7 mouse cellular contexts compared by ENCODE assay signal in genomic region chr5:93163541-93163940, GRCm38 (mm10). TPM values are rescaled to one million over a fixed set of nuclear protein-coding genes. Genes with fewer than 3 reads are reported as not detected.
DNase-seq lines count a peak whose midpoint lies in the region; ATAC-seq and TF ChIP-seq lines count a peak whose summit lies in the region.

No protein-coding gene starts in this region.

- ATAC-seq in liver, embryonic 14.5 days (ENCODE audit: insufficient read depth): no peak
- ATAC-seq in liver, embryonic 11.5 days (replicated peaks; ENCODE audit: low FRiP score): no peak

- in situ Hi-C loops in ES-E14 (cut with MboI; ENCODE audit: low sequenced_read_pairs in 2 of 2, unreplicated experiment in 2 of 2): no loop called here

- no peak for TF ChIP-seq EP300 in liver, embryonic 14.5 days (IDR thresholded peaks at IDR 0.05; ENCODE audit: low read depth)

- H3K4me1 ChIP-seq in liver, embryonic 14.5 days (replicated peaks; ENCODE audit: control insufficient read depth in 2 of 2, insufficient read depth in 2 of 2, low read length in 1 of 2): no peaks in the 10 kb centered on the region
- no peaks in the 10 kb centered on the region for H3K4me1 ChIP-seq in liver, embryonic 11.5 days (replicated peaks; ENCODE audit: control insufficient read depth, insufficient read depth, low read length)
- H3K4me1 ChIP-seq in ES-E14 (ENCODE audit: control insufficient read depth in 2 of 2, insufficient read depth in 2 of 2, low read length in 2 of 2, poor library complexity in 1 of 2): no peaks in the 10 kb centered on the region

- H3K9me3 ChIP-seq in liver, embryonic 14.5 days (ENCODE audit: control insufficient read depth, low read length): no peaks in the 10 kb centered on the region
- no peaks in the 10 kb centered on the region for H3K9me3 ChIP-seq in liver, embryonic 11.5 days (ENCODE audit: control insufficient read depth, low read length)
- no peaks in the 10 kb centered on the region for H3K9me3 ChIP-seq in ES-E14 (ENCODE audit: control insufficient read depth, insufficient read depth, low read depth, low read length)

- DNase-seq in liver, embryonic 14.5 days (ENCODE audit: low read depth in 3 of 3, low spot score in 3 of 3): peak in 1 of 3 experiments; percentile 5
- DNase-seq in liver, embryonic 11.5 days (ENCODE audit: low spot score): no peak
- DNase-seq in ES-E14 (ENCODE audit: low read depth, low spot score): peak; percentile 26
- DNase-seq in adrenal gland, postnatal 25 days: peak; percentile 25
- DNase-seq in fibroblast of lung, adult 2 months (ENCODE audit: low read depth): peak; percentile 49
- peak; percentile 62 to 79 for DNase-seq in kidney, postnatal 36 days
- DNase-seq in naive thymus-derived CD4-positive, alpha-beta T cell, adult 2 months (ENCODE audit: low read depth): peak; percentile 53

- no peak overlapping the region for H3K4me2 ChIP-seq in liver, embryonic 14.5 days (ENCODE audit: low read depth)
- no peak overlapping the region for H3K4me2 ChIP-seq in liver, embryonic 11.5 days

- no peaks in the 10 kb centered on the region for H3K27me3 ChIP-seq in liver, embryonic 14.5 days (ENCODE audit: control insufficient read depth, insufficient read depth, low read length)
- no peaks in the 10 kb centered on the region for H3K27me3 ChIP-seq in liver, embryonic 11.5 days (replicated peaks; ENCODE audit: control insufficient read depth, insufficient read depth, low read length)

- 92% methylated on average over 3 of the region's 3 CpGs for WGBS in liver, embryonic 14.5 days (ENCODE audit: insufficient replicate concordance)
- 89% methylated on average over 3 of the region's 3 CpGs for WGBS in liver, embryonic 11.5 days

- peak; percentile 61 for TF ChIP-seq CTCF in liver, embryonic 14.5 days (IDR thresholded peaks at IDR 0.05; ENCODE audit: low read depth)

- H3K36me3 ChIP-seq in liver, embryonic 14.5 days (replicated peaks; ENCODE audit: control insufficient read depth, insufficient read depth, low read depth): no peaks in the 10 kb centered on the region; the same call in 1 of the 2 replicates
- peaks cover 47% of the 10 kb centered on the region for H3K36me3 ChIP-seq in liver, embryonic 11.5 days (ENCODE audit: control insufficient read depth, insufficient read depth, low read length)
- H3K36me3 ChIP-seq in ES-E14 (ENCODE audit: control insufficient read depth, insufficient read depth, low read length, poor library complexity, severe bottlenecking): peaks cover 59% of the 10 kb centered on the region

- no peak overlapping the region for H3K9ac ChIP-seq in liver, embryonic 14.5 days (replicated peaks)
- H3K9ac ChIP-seq in liver, embryonic 11.5 days (ENCODE audit: low read depth, low read length): no peak overlapping the region
- H3K9ac ChIP-seq in ES-E14 (ENCODE audit: insufficient read depth, low read depth, low read length, poor library complexity, severe bottlenecking): no peak overlapping the region

- no peak overlapping the region for H3K4me3 ChIP-seq in liver, embryonic 14.5 days (ENCODE audit: insufficient read depth in 1 of 2, low read depth in 2 of 2, low read length in 2 of 2)
- no peak overlapping the region for H3K4me3 ChIP-seq in liver, embryonic 11.5 days (ENCODE audit: low read depth, low read length)
- no peak overlapping the region for H3K4me3 ChIP-seq in ES-E14 (ENCODE audit: insufficient read depth in 1 of 2, low read depth in 1 of 2, low read length in 2 of 2, poor library complexity in 1 of 2, severe bottlenecking in 1 of 2)

- no peak overlapping the region for H3K27ac ChIP-seq in liver, embryonic 14.5 days
- H3K27ac ChIP-seq in liver, embryonic 11.5 days (ENCODE audit: low read depth, low read length): no peak overlapping the region
- H3K27ac ChIP-seq in ES-E14 (ENCODE audit: insufficient read depth, low read depth, low read length, poor library complexity, severe bottlenecking): no peak overlapping the region

TF ChIP-seq in ES-E14, 5 proteins besides CTCF, POLR2A, EP300 and RAD21:
- TF ChIP-seq ZC3H11A (IDR thresholded peaks at IDR 0.05; ENCODE audit: borderline replicate concordance, low read depth, low read length): peak; percentile 49; the same call in 1 of the 2 replicates
- no peak for TF ChIP-seq MAFK (IDR thresholded peaks at IDR 0.05; ENCODE audit: insufficient read depth, low read depth, low read length)

RNA-seq across cellular contexts. Expression of gene Ccni, which starts 42.8 kb away (rescaled TPM):
- polyA plus RNA-seq in liver, embryonic 14.5 days (2012; rRNA removed): 21.0 and 21.7 TPM in 2 replicates
- polyA plus RNA-seq in liver, embryonic 14.5 days (2014; fragmentation: Nextera tagmentation; extraction: Ambion mirVana): 39.3 and 41.6 TPM in 2 replicates
- 67.8 and 69.4 TPM in 2 replicates for polyA plus RNA-seq in liver, embryonic 11.5 days (2014; fragmentation: Nextera tagmentation; extraction: Ambion mirVana)
- total RNA-seq in ES-E14 (2012; rRNA removed): 46.2 and 46.5 TPM in 2 replicates
- total RNA-seq in adrenal gland, postnatal 25 days (2021): 199 and 208 TPM in 2 replicates

RNA-seq across cellular contexts. Expression of gene 2010109A12Rik, which starts 42.8 kb away (rescaled TPM):
- polyA plus RNA-seq in liver, embryonic 14.5 days (2012; rRNA removed): 0.30 and 0.55 TPM in 2 replicates
- polyA plus RNA-seq in liver, embryonic 14.5 days (2014; fragmentation: Nextera tagmentation; extraction: Ambion mirVana): 1.2 and 1.5 TPM in 2 replicates
- polyA plus RNA-seq in liver, embryonic 11.5 days (2014; fragmentation: Nextera tagmentation; extraction: Ambion mirVana): 1.4 and 2.2 TPM in 2 replicates
- total RNA-seq in ES-E14 (2012; rRNA removed): 0.42 and 0.76 TPM in 2 replicates
- total RNA-seq in adrenal gland, postnatal 25 days (2021): 0.94 TPM in 1 of 2 replicates, not detected in the other
